Mouse (Mus musculus) intestine, embryonic 15.5 days (tissue): ENCODE results near the gene Slc22a4. TPM values are rescaled to one million over a fixed set of nuclear protein-coding genes. Genes with fewer than 3 reads are reported as not detected.
A peak's percentile ranks its signal among the peaks of the same experiment; 100 is the strongest.
"Not testable (repeated sequence)": the region's sequence is repeated elsewhere in the genome, so short reads cannot be mapped to it uniquely, and the experiment has no call there.

Source experiments
- ATAC-seq: fragments of 200-750 bp; cut with Nextera tagmentation; 2 replicates; pipeline ENCODE4 v1.8.0; 2017; ENCODE audit warnings: moderate TSS enrichment, moderate library complexity
- H3K27ac ChIP-seq: fragments of 300-500 bp; sonication (generic); 2 replicates; pipeline ENCODE4 v1.5.1; 2015; ENCODE audit warnings: mild to moderate bottlenecking, inconsistent platforms
- H3K27me3 ChIP-seq: fragments of 300-500 bp; sonication (generic); replicated peaks from 2 replicates; pipeline ENCODE4 v1.6.1; 2015; ENCODE audit warnings: inconsistent platforms
- H3K36me3 ChIP-seq: fragments of 300-500 bp; sonication (generic); 2 replicates; pipeline ENCODE4 v1.6.1; 2015; ENCODE audit warnings: inconsistent platforms
- H3K4me1 ChIP-seq: fragments of 300-500 bp; sonication (generic); replicated peaks from 2 replicates; pipeline ENCODE4 v1.6.1; 2015; ENCODE audit warnings: inconsistent platforms
- H3K4me2 ChIP-seq: fragments of 300-500 bp; sonication (generic); replicated peaks from 2 replicates; pipeline ENCODE4 v1.6.1; 2015; ENCODE audit warnings: mild to moderate bottlenecking, inconsistent platforms
- H3K4me3 ChIP-seq: fragments of 300-500 bp; sonication (generic); replicated peaks from 2 replicates; pipeline ENCODE4 v1.5.1; 2015; ENCODE audit warnings: inconsistent platforms
- H3K9ac ChIP-seq: fragments of 300-500 bp; sonication (generic); 2 replicates; pipeline ENCODE4 v1.6.1; 2015; ENCODE audit warnings: inconsistent platforms
- H3K9me3 ChIP-seq: fragments of 300-500 bp; sonication (generic); 2 replicates; pipeline ENCODE4 v1.6.1; 2016; ENCODE audit warnings: inconsistent platforms
- WGBS: fragments of 180-500 bp; shearing (Covaris S2); methylation state at CpG from one replicate; pipeline ENCODE4 v1.1.7; 2015; 5-methylcytosine and 5-hydroxymethylcytosine counted together
- polyA plus RNA-seq: library from polyadenylated mRNA; unstranded; fragments of >200 nt; fragmentation: Nextera tagmentation; extraction: Ambion mirVana; gene quantifications from 2 replicates; pipeline ENCODE4 v1.2.1, GENCODE M21; 2015

Gene Slc22a4
- polyA plus RNA-seq, 1 experiment from 2014 or later, result 0.72 TPM

DNA sequence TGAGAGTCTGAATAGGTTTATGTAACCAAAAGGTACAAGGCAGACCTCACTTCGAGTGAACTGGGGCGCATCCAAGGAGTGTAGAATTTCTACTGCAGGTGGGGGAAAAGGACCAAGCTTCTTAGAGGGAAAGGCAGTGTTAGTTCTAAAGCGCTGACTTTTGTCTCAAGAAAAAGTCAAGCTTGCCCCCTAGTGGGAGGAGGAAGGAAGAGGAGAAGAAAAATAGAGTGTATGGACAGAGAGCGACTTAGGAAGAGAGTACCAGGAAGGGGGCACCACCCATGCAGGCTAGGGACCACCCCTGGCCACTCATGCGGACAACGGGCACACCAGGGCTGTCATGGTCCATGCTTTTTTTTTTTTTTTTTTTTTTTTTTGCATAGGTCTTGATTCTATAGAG, 26.4 kb upstream of the Slc22a4 start:
- H3K9me3 ChIP-seq, result no peaks in the 10 kb centered on the region
- no peak overlapping the region for H3K4me3 ChIP-seq
- peaks cover 19% of the 10 kb centered on the region for H3K4me1 ChIP-seq
- ATAC-seq, result no peak
- H3K36me3 ChIP-seq, result 0 out of 2 replicates have a peak, but pooled peaks cover 3% of the 10 kb centered on the region
- no peaks in the 10 kb centered on the region for H3K27me3 ChIP-seq
- no peak overlapping the region for H3K27ac ChIP-seq
- H3K4me2 ChIP-seq, result no peak overlapping the region
- 23% methylated on average over 6 of the region's 6 CpGs for WGBS
- no peak overlapping the region for H3K9ac ChIP-seq

DNA sequence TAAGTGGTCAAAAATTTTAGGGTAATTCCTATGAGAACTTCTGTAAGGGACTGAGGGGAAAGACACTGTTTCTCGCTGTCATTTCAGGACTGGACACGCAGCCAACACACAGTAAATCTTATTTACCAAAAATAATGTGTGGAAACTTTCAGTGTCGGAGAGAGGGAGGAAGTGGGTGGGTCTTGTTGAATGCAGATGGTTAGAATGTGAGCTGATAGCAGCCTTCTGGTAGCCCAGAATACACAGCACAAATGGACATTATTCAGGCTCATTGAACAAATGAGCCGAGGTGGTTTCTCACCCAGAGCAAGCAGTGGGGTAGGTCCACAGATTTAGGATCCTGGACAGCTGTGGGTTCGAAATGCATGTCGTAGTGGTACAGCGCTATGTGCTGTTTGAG, 25.2 kb upstream of the Slc22a4 start:
- no peak overlapping the region for H3K4me3 ChIP-seq
- H3K9ac ChIP-seq, result no peak overlapping the region
- ATAC-seq, result no peak
- H3K27me3 ChIP-seq, result no peaks in the 10 kb centered on the region
- H3K4me2 ChIP-seq, result no peak overlapping the region
- H3K27ac ChIP-seq, result no peak overlapping the region
- H3K9me3 ChIP-seq, result no peaks in the 10 kb centered on the region
- WGBS, result 81% methylated on average over 7 of the region's 7 CpGs
- 0 out of 2 replicates have a peak, but pooled peaks cover 3% of the 10 kb centered on the region for H3K36me3 ChIP-seq
- peaks cover 8% of the 10 kb centered on the region; the same call in 1 of the 2 replicates for H3K4me1 ChIP-seq

DNA sequence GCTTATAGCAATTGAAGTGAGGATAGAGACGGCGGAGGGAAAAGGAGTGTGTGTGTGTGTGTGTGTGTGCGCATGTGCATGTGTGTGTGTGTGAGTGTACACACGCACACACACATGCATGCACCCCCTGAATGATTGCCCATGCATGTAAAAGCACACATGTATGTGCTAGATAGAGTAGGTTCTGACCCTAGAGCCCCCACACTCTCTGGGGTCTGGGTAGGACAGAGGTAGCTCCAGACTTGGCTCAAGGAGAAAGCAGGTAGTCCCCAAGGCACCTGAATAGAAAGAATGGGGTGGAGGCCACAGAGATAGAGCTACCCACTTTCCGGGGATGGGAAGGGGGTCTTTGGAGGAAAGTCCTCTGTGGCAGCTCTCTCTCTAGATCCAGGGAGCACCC, 24.2 kb upstream of the Slc22a4 start:
- 0 out of 2 replicates have a peak, but pooled peaks cover 3% of the 10 kb centered on the region for H3K36me3 ChIP-seq
- 92% methylated on average over 5 of the region's 5 CpGs for WGBS

DNA sequence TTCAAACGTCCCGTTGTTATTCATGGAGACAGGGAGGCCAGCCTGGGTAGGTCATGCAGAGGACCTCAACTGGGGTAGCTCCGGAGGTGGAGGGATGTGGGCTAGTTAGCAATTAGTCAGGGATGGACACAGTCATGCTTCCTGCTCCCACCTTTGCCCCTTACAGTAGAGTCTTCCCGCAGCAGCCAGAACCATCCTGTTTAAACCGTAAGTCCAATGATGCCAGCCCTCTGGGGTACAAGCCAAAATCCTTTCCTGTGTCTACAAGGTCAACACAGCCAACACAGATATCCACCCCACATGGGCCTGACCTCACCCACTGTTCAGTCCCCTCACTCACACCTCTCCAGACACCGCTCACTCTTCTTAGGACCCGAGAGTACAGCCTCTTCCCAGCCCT, 23.3 kb upstream of the Slc22a4 start:
- 86% methylated on average over 7 of the region's 7 CpGs for whole genome bisulfite sequencing

More for the DNA sequence above, 24.2 kb upstream of the Slc22a4 start:
- H3K9me3 ChIP-seq, result no peaks in the 10 kb centered on the region
- H3K9ac ChIP-seq, result no peak overlapping the region
- H3K27ac ChIP-seq, result no peak overlapping the region
- H3K4me1 ChIP-seq, result 0 out of 2 replicates have a peak, but pooled peaks cover 4% of the 10 kb centered on the region
- H3K4me3 ChIP-seq, result no peak overlapping the region
- H3K4me2 ChIP-seq, result no peak overlapping the region
- no peaks in the 10 kb centered on the region for H3K27me3 ChIP-seq
- no peak for ATAC-seq

DNA sequence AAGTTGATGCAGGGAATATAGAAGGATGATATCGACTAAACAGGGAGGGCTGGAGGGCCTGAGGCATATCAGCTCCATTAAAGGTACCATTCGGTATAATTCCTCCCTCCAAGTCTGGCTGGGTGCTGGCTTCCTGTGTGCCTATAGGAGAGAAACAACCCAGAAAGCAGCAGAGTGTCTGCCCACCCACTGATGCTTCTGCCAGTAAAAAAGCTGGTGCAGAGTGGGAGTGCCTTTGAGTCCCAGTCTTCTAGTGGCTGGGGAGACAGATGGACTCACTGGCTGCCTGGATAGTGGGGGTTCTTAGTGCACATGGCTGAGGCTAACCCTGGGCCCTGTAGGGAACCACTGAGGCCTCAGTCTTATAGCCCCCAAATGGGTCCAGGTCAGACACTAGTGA, 22.3 kb upstream of the Slc22a4 start:
- Histone ChIP-seq H3K9ac (no peak overlapping the region), H3K4me2 (no peak overlapping the region), H3K27me3 (no peaks in the 10 kb centered on the region), H3K27ac (no peak overlapping the region), H3K9me3 (no peaks in the 10 kb centered on the region), H3K4me1 (no peaks in the 10 kb centered on the region), H3K4me3 (no peak overlapping the region), H3K36me3 (0 out of 2 replicates have a peak, but pooled peaks cover 1% of the 10 kb centered on the region)
- 69% methylated on average over 2 of the region's 2 CpGs for WGBS
- ATAC-seq, result no peak

More for the DNA sequence above, 23.3 kb upstream of the Slc22a4 start:
- H3K9ac ChIP-seq, result no peak overlapping the region
- H3K36me3 ChIP-seq, result 0 out of 2 replicates have a peak, but pooled peaks cover 3% of the 10 kb centered on the region
- H3K4me3 ChIP-seq, result no peak overlapping the region
- ATAC-seq, result no peak
- no peak overlapping the region for H3K4me2 ChIP-seq
- H3K27me3 ChIP-seq, result no peaks in the 10 kb centered on the region
- no peaks in the 10 kb centered on the region for H3K9me3 ChIP-seq
- no peak overlapping the region for H3K27ac ChIP-seq
- 0 out of 2 replicates have a peak, but pooled peaks cover 1% of the 10 kb centered on the region for H3K4me1 ChIP-seq

DNA sequence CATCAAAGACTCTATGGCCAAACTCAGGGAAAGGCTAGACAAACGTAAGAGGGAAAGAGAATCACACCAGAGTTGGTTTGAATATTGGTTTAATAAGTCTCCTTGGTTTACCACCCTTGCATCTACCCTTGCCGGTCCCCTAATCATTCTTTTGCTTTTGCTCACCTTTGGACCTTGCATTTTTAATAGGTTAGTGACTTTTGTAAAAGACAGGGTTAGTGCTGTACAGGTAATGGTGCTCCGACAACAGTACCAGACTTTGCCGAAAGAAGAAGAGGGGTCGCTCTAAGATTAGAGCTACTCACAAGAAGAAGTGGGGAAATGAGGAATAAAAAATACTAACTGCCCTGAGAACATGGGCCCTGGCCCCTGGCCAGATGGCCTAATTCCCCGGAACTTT, 12.8 kb upstream of the Slc22a4 start:
- H3K9me3 ChIP-seq, result no peaks in the 10 kb centered on the region
- no peak overlapping the region for H3K4me3 ChIP-seq
- no peaks in the 10 kb centered on the region for H3K4me1 ChIP-seq
- H3K4me2 ChIP-seq, result no peak overlapping the region
- H3K36me3 ChIP-seq, result no peaks in the 10 kb centered on the region
- WGBS, result 89% methylated on average over 6 of the region's 6 CpGs
- H3K27ac ChIP-seq, result no peak overlapping the region
- no peak for ATAC-seq
- no peaks in the 10 kb centered on the region for H3K27me3 ChIP-seq
- no peak overlapping the region for H3K9ac ChIP-seq

DNA sequence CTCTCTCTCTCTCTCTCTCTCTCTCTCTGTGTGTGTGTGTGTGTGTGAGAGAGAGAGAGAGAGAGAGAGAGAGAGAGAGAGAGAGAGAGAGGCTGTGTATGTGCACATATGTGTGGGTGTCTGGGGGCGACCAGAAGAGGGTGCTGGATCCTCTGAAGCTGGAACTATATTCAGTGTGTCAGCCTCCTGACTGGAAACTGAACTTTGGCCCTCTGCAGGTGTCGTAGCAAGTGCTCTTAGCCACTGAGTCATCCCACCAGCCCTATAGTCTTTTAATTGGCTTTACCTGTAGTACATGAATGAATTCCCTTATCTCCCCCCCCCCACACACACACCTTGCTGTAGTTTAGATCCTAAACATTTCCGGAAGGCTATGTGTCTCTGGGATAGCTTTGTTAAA, 5.0 kb upstream of the Slc22a4 start:
- 50% methylated on average over 1 of the region's 3 CpGs for WGBS
- not testable (repeated sequence) for H3K27ac ChIP-seq
- peak; percentile 47 for ATAC-seq

DNA sequence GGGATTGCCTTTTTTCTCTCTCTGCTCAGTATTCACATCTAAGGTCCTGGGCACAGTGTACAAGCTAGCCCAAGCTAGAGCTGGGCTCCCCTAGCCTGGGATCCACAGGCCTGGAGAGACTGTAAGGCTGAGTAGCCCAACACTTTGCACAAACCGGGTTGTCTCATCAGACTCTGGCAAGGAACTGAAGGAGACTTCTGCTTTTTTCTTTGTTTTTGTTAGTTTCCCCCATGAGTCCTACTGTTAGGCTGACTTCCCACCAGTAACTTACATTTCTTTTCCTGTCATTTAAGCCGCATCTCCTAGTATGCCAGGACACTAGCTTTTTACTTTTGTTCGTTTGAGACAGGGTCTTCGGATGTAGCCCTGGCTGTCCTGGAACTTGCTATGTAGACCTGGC, 1.1 kb upstream of the Slc22a4 start:
- Histone ChIP-seq H3K27ac (no peak overlapping the region), H3K4me2 (peak overlapping the region; percentile 98), H3K9ac (no peak overlapping the region), H3K36me3 (no peaks in the 10 kb centered on the region), H3K4me3 (no peak overlapping the region), H3K4me1 (peaks cover 15% of the 10 kb centered on the region), H3K27me3 (peaks cover 6% of the 10 kb centered on the region; the same call in 1 of the 2 replicates), H3K9me3 (no peaks in the 10 kb centered on the region)
- no peak for ATAC-seq
- WGBS, result 80% methylated on average over 4 of the region's 4 CpGs

More for the DNA sequence above, 5.0 kb upstream of the Slc22a4 start:
- not testable (repeated sequence) for H3K9ac ChIP-seq, H3K9me3 ChIP-seq, H3K36me3 ChIP-seq, H3K27me3 ChIP-seq, H3K4me2 ChIP-seq, H3K4me3 ChIP-seq
- peaks cover 10% of the 10 kb centered on the region for H3K4me1 ChIP-seq

DNA sequence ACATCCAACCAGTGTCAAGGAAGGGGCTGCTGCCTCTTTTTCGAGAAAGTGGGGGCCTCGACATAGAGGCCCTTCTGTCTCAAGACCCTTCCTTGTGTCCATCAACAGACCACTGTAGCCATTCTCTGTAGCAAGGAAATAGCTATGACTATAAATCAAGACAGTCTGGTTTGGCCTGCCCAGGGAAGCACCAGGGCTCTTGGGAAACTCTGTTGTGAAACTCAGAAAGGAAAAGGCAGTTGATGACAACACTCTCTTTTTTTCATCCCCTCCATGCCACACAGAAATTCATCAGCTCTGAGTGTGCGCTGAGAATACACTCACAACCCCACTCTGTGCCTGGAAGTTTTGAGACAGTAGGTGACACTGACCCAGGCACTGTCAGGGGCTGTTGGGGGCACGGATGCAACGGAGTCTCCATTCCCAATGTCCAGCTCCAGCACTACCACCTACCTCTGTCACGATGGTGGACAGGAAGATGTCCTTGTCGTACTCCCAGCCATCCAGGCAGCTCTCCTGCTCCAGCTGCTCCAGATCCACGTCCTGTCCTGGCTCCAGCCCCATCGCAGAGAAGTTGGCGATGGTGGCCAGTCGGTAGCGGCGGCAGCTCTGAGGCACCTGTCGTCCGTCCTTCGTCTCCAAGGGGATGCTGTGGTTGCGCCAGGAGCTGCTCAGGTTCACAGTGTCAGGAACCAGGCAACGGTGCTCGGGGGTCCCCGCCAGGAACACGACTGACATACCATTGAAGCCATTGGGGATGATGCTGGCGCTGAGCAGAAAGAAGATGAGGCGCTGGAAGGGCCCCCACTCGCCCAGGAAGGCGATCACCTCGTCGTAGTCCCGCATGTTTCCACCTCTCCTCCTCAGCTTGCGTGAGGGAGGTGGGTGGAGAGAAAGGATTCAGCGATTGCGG, 503 bp downstream of the Slc22a4 start:
- Histone ChIP-seq H3K36me3 (no peaks in the 10 kb centered on the region), H3K27me3 (peaks cover 6% of the 10 kb centered on the region; the same call in 1 of the 2 replicates), H3K9ac (peak overlapping the region; percentile 65), H3K4me2 (peak overlapping the region; percentile 98), H3K4me3 (peak overlapping the region; percentile 52), H3K4me1 (peaks cover 15% of the 10 kb centered on the region), H3K9me3 (no peaks in the 10 kb centered on the region), H3K27ac (no peak overlapping the region)
- 0 out of 2 replicates have a peak, but pooled peaks have one; percentile 3 for ATAC-seq
- 18% methylated on average over 31 of the region's 31 CpGs for WGBS

DNA sequence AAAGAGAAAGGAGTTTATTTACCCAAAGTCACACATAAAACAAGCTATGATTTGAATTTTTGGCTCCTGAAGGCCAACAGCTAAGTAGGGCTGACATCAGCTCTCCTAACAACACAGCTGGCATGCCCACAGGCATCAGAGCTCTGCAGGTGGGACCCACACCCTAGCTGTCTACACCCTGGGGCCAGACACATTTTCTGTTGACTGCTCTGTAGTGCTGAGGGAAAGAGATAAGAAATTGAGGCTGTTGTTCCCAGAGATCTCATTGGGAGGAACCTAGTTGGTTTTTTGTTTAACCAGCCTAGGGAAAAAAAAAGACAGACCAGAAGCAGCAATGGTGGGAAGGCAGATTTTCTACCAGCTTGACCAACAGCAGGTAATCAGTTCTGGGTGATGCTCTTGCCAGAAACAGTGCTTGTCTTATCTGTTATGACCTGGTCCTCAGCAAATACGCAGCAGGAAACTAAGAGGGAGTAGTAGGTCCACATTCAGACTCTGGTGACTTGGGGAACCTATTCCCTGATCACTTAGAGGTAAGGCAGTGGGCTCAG, 1.3 kb downstream of the Slc22a4 start:
- Histone ChIP-seq H3K4me3 (no peak overlapping the region), H3K9me3 (no peaks in the 10 kb centered on the region), H3K27ac (no peak overlapping the region), H3K9ac (no peak overlapping the region), H3K4me2 (no peak overlapping the region), H3K27me3 (peaks cover 6% of the 10 kb centered on the region; the same call in 1 of the 2 replicates), H3K36me3 (no peaks in the 10 kb centered on the region), H3K4me1 (peaks cover 15% of the 10 kb centered on the region)
- WGBS, result 70% methylated on average over 1 of the region's 1 CpGs
- no peak; the same call in 1 of the 2 replicates for ATAC-seq

DNA sequence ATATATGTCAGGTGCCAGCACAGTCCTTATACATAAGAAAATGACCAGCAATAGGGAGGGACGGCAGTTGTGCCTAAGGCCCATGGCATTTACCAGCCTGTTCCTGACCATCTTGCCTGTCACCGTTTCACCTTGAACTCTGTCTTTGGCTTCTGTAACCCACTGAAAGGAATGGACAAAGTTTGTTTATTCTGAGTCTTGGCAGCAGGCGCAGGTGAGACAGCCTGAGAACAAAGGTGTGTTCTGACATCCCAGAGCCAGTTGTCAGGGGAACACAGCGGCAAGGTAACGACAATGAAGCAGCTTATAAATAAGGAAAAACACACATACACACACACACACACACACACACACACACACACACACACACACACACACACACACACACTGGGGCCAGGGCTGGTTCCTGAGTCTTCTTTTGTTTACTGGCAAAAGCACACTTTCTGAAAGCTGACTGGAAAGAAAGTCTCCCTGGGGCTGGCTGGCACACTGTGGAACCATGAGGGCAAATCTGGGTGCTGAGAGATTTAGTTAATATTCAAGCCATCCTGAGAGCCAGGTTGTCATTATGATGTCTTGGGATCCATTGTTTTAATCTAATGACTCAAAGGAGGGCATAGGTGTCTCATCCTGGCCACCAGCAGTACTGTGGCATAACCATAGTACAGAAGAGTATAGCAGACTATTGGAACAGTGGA, 6.3 kb downstream of the Slc22a4 start:
- H3K4me3 ChIP-seq, result no peak overlapping the region
- no peak overlapping the region for H3K9ac ChIP-seq
- no peaks in the 10 kb centered on the region for H3K9me3 ChIP-seq
- no peak for ATAC-seq
- WGBS, result 76% methylated on average over 5 of the region's 5 CpGs
- H3K36me3 ChIP-seq, result no peaks in the 10 kb centered on the region
- H3K27me3 ChIP-seq, result no peaks in the 10 kb centered on the region; the same call in 1 of the 2 replicates
- H3K4me1 ChIP-seq, result no peaks in the 10 kb centered on the region
- no peak overlapping the region for H3K27ac ChIP-seq
- H3K4me2 ChIP-seq, result no peak overlapping the region
